Mouse (Mus musculus) embryonic facial prominence, embryonic 10.5 days (tissue): ENCODE results near the gene Zfp809. TPM values are rescaled to one million over a fixed set of nuclear protein-coding genes. Genes with fewer than 3 reads are reported as not detected.

ENCODE experiments used
- DNase-seq: peaks from one replicate; pipeline ENCODE4 v3.0.0-alpha.2; 2017; ENCODE audit warnings: low spot score
- H3K27ac ChIP-seq: fragments of 300-500 bp; sonication (generic); replicated peaks from 2 replicates; pipeline ENCODE4 v1.5.1; 2016; ENCODE audit warnings: mild to moderate bottlenecking
- H3K27me3 ChIP-seq: fragments of 300-500 bp; sonication (generic); replicated peaks from 2 replicates; pipeline ENCODE4 v1.6.1; 2016; ENCODE audit warnings: low read depth, mild to moderate bottlenecking; ENCODE audit not compliant: poor library complexity, severe bottlenecking
- H3K36me3 ChIP-seq: fragments of 300-500 bp; sonication (generic); replicated peaks from 2 replicates; pipeline ENCODE4 v1.6.1; 2016; ENCODE audit warnings: mild to moderate bottlenecking, moderate library complexity
- H3K4me1 ChIP-seq: fragments of 300-500 bp; sonication (generic); 2 replicates; pipeline ENCODE4 v1.6.1; 2016
- H3K4me3 ChIP-seq: fragments of 300-500 bp; sonication (generic); 2 replicates; pipeline ENCODE4 v1.5.1; 2016; ENCODE audit warnings: mild to moderate bottlenecking, moderate library complexity
- H3K9me3 ChIP-seq: fragments of 300-500 bp; sonication (generic); 2 replicates; pipeline ENCODE4 v1.6.1; 2016; ENCODE audit warnings: mild to moderate bottlenecking
- WGBS: fragments of 180-500 bp; shearing (Covaris S2); methylation state at CpG from one replicate; pipeline ENCODE4 v1.1.7; 2016; 5-methylcytosine and 5-hydroxymethylcytosine counted together
- polyA plus RNA-seq: library from polyadenylated mRNA; unstranded; fragments of >200 nt; fragmentation: Nextera tagmentation; extraction: Ambion mirVana; gene quantifications from 2 replicates; pipeline ENCODE4 v1.2.1, GENCODE M21; 2016

The Zfp809 gene
- polyA plus RNA-seq, 1 experiment from 2014 or later = 11.2 TPM

GRCm38 (mm10) chr9:22278733-22279132 lies 53.2 kb downstream of the Zfp809 start:
- Histone ChIP-seq H3K9me3 (peaks cover 91% of the 10 kb centered on the region), H3K4me3 (no peak overlapping the region), H3K4me1 (no peaks in the 10 kb centered on the region), H3K27me3 (no peaks in the 10 kb centered on the region), H3K36me3 (peaks cover 100% of the 10 kb centered on the region), H3K27ac (no peak overlapping the region)
- no peak for DNase-seq
- 96% methylated on average over 4 of the region's 4 CpGs for WGBS

Other genes starting within 250 kb of the Zfp809 start
- gene Rgl3, start 236.3 kb upstream of the Zfp809 start, polyA plus RNA-seq = 4.0 and 5.6 TPM in 2 replicates
- gene Ccdc151, start 223.1 kb upstream of the Zfp809 start, polyA plus RNA-seq = 3.8 and 4.0 TPM in 2 replicates
- gene Prkcsh, start 222.9 kb upstream of the Zfp809 start, polyA plus RNA-seq = 107 and 115 TPM in 2 replicates
- gene Elavl3, start 173.7 kb upstream of the Zfp809 start, polyA plus RNA-seq = 8.2 and 10.1 TPM in 2 replicates
- gene Gm49318, start 154.5 kb upstream of the Zfp809 start, polyA plus RNA-seq = not detected in 2 replicates
- 9.1 and 10.2 TPM in 2 replicates for gene Zfp653, start 154.3 kb upstream of the Zfp809 start, polyA plus RNA-seq
- gene Ecsit, start 140.3 kb upstream of the Zfp809 start, polyA plus RNA-seq = 38.6 and 41.7 TPM in 2 replicates
- gene Cnn1, start 126.5 kb upstream of the Zfp809 start, polyA plus RNA-seq = 1.3 and 3.1 TPM in 2 replicates
- 241 and 245 TPM in 2 replicates for gene Elof1, start 108.5 kb upstream of the Zfp809 start, polyA plus RNA-seq
- gene Acp5, start 90.0 kb upstream of the Zfp809 start, polyA plus RNA-seq = 16.6 and 17.5 TPM in 2 replicates
- gene Pigyl, start 68.9 kb upstream of the Zfp809 start, polyA plus RNA-seq = 45.1 and 48.2 TPM in 2 replicates
- 0.24 and 0.26 TPM in 2 replicates for gene Zfp872, start 37.6 kb upstream of the Zfp809 start, polyA plus RNA-seq
- gene Zfp599, start 34.2 kb downstream of the Zfp809 start, polyA plus RNA-seq = 8.3 and 9.3 TPM in 2 replicates
- gene Zfp810, start 81.9 kb downstream of the Zfp809 start, polyA plus RNA-seq = 26.3 and 29.7 TPM in 2 replicates
- gene Anln, start 163.5 kb downstream of the Zfp809 start, polyA plus RNA-seq = 41.6 TPM in 2 replicates
- gene 9530077C05Rik, start 185.8 kb downstream of the Zfp809 start, polyA plus RNA-seq = 6.2 and 6.8 TPM in 2 replicates
- gene Gm17545, start 228.6 kb downstream of the Zfp809 start, polyA plus RNA-seq = not detected in 2 replicates
- 46.9 and 51.0 TPM in 2 replicates for gene Rp9, start 244.0 kb downstream of the Zfp809 start, polyA plus RNA-seq